Mouse (Mus musculus) forebrain, embryonic 16.5 days (tissue): Measurements from ENCODE around the gene Agbl1. TPM values are rescaled to one million over a fixed set of nuclear protein-coding genes. Genes with fewer than 3 reads are reported as not detected.
A peak's percentile ranks its signal among the peaks of the same experiment; 100 is the strongest.

Source experiments
- ATAC-seq: fragments of 200-750 bp; cut with Nextera tagmentation; 2 replicates; pipeline ENCODE4 v1.8.0; 2017; ENCODE audit warnings: mild to moderate bottlenecking, moderate library complexity
- H3K27ac ChIP-seq: fragments of 300-500 bp; sonication (generic); 2 replicates; pipeline ENCODE4 v1.5.1; 2014; ENCODE audit warnings: low read length, control low read depth
- H3K27me3 ChIP-seq: fragments of 300-500 bp; sonication (generic); replicated peaks from 2 replicates; pipeline ENCODE4 v1.6.1; 2014; ENCODE audit warnings: low read length; ENCODE audit not compliant: control insufficient read depth, insufficient read depth
- H3K36me3 ChIP-seq: fragments of 300-500 bp; sonication (generic); 2 replicates; pipeline ENCODE4 v1.6.1; 2014; ENCODE audit not compliant: control insufficient read depth, insufficient read depth
- H3K4me1 ChIP-seq: fragments of 300-500 bp; sonication (generic); replicated peaks from 2 replicates; pipeline ENCODE4 v1.6.1; 2014; ENCODE audit warnings: low read length; ENCODE audit not compliant: control insufficient read depth, insufficient read depth
- H3K4me2 ChIP-seq: fragments of 300-500 bp; sonication (generic); 2 replicates; pipeline ENCODE4 v1.6.1; 2014; ENCODE audit warnings: mild to moderate bottlenecking, low read length, control low read depth
- H3K4me3 ChIP-seq: fragments of 300-500 bp; sonication (generic); replicated peaks from 2 replicates; pipeline ENCODE4 v1.5.1; 2014; ENCODE audit warnings: mild to moderate bottlenecking, low read length, control low read depth
- H3K9ac ChIP-seq: fragments of 300-500 bp; sonication (generic); replicated peaks from 2 replicates; pipeline ENCODE4 v1.6.1; 2014; ENCODE audit warnings: low read depth, low read length, control low read depth
- H3K9me3 ChIP-seq: fragments of 300-500 bp; sonication (generic); 2 replicates; pipeline ENCODE4 v1.6.1; 2016; ENCODE audit warnings: low read length; ENCODE audit not compliant: control insufficient read depth
- WGBS: fragments of 180-500 bp; shearing (Covaris S2); extraction: QIAGEN DNeasy Blood & Tissue Kit; methylation state at CpG from one replicate; pipeline ENCODE4 v1.1.7; 2014; 5-methylcytosine and 5-hydroxymethylcytosine counted together
- polyA plus RNA-seq: library from polyadenylated mRNA; unstranded; fragments of >200 nt; fragmentation: Nextera tagmentation; extraction: Ambion mirVana; gene quantifications from 2 replicates; pipeline ENCODE4 v1.2.1, GENCODE M21; 2015

Gene Agbl1
- polyA plus RNA-seq, 1 experiment from 2014 or later: 0.39 TPM

DNA sequence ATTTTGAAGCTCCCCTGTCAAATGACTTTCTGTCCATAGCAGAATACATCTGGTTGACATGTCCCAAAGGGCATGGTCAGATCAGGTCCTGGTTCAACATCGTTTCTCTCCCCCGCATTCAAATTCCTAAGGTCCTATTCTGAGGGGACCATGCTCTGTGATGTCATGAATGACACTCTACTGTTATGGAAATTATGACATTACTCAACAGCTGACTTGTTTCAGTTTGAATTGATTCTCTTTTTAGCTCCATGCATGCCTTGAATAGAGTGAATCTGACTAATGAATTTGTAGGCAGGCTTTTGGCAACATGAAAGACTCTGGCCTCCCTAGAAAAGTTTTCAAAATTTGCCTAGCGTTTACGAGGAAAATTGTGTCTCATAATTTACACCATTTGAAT, 141.6 kb downstream of the Agbl1 start:
- Histone ChIP-seq H3K9me3 (no peaks in the 10 kb centered on the region), H3K4me3 (no peak overlapping the region), H3K4me1 (no peaks in the 10 kb centered on the region; the same call in 1 of the 2 replicates), H3K27ac (no peak overlapping the region), H3K4me2 (no peak overlapping the region), H3K9ac (no peak overlapping the region), H3K27me3 (no peaks in the 10 kb centered on the region), H3K36me3 (no peaks in the 10 kb centered on the region)
- ATAC-seq: no peak
- WGBS: 46% methylated on average over 4 of the region's 4 CpGs

DNA sequence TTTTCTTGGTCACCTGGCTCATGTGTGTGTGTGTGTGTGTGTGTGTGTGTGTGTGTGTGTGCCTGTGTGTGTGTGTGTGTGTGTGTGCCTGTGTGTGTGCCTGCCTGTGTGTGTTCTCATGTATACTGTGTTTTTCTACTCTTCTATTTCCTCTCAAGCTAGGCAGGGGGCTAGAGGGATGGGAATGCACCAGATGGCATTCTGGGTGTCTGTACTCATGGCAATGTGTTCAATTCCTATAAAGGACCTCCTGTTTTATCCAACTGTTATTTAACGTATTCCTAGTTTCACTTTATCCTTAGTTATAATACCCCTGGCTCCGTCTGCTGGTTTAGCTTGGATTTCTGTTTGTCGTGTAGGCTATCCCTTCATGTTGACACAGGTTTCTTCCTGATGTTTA, 149.8 kb downstream of the Agbl1 start:
- no peaks in the 10 kb centered on the region for H3K36me3 ChIP-seq
- no peaks in the 10 kb centered on the region for H3K4me1 ChIP-seq
- no peak overlapping the region for H3K27ac ChIP-seq
- no peak overlapping the region for H3K4me3 ChIP-seq
- ATAC-seq: no peak
- H3K4me2 ChIP-seq: no peak overlapping the region
- H3K27me3 ChIP-seq: no peaks in the 10 kb centered on the region
- H3K9me3 ChIP-seq: no peaks in the 10 kb centered on the region
- H3K9ac ChIP-seq: no peak overlapping the region
- WGBS: 70% methylated on average over 3 of the region's 3 CpGs

DNA sequence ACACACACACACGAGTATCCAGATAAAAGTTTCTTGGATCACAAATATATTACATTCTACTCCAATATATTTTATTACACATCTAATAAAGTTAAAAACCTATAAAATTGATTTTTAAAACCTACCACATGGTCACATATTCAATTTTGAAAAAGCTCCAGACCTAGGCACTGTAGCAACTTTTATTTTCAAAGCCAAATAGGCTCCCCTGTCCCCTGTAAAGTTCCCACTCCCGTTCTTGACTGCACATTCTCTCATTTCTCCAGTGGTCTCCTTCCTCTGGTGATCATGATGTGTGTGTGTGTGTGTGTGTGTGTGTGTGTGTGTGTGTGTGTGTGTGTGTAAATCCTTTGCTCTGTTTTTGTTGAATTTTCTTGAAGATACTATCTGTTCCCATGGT, 152.3 kb downstream of the Agbl1 start:
- no peaks in the 10 kb centered on the region for H3K36me3 ChIP-seq
- ATAC-seq: no peak
- no peak overlapping the region for H3K4me3 ChIP-seq
- WGBS: 84% methylated on average over 2 of the region's 2 CpGs
- H3K27me3 ChIP-seq: no peaks in the 10 kb centered on the region
- H3K4me1 ChIP-seq: no peaks in the 10 kb centered on the region
- H3K4me2 ChIP-seq: no peak overlapping the region
- H3K9ac ChIP-seq: no peak overlapping the region
- H3K9me3 ChIP-seq: no peaks in the 10 kb centered on the region
- H3K27ac ChIP-seq: no peak overlapping the region

DNA sequence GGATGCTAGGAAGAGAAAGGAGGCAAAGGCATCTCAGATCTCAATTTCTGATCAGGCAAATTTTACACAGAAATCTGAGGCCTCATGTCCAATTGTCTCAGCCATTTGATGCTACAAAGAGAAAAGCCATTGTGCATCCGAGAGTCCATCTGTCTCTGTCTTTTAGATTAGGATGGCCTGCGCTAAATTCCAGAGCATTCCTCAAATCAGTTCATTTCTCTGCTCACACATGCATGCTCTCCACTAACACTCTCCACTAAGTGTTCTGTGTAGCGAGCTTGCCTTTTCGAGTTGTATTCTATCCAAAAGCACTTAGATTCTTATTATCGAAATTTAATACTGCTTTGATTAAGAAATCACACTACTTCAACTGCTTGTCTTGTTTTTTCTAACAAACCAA, 159.6 kb downstream of the Agbl1 start:
- no peak for ATAC-seq
- no peaks in the 10 kb centered on the region for H3K27me3 ChIP-seq
- no peak overlapping the region for H3K4me3 ChIP-seq
- H3K27ac ChIP-seq: no peak overlapping the region
- H3K4me2 ChIP-seq: no peak overlapping the region
- H3K9me3 ChIP-seq: no peaks in the 10 kb centered on the region
- no peak overlapping the region for H3K9ac ChIP-seq
- 86% methylated on average over 5 of the region's 5 CpGs for WGBS
- H3K36me3 ChIP-seq: no peaks in the 10 kb centered on the region
- H3K4me1 ChIP-seq: peaks cover 14% of the 10 kb centered on the region

DNA sequence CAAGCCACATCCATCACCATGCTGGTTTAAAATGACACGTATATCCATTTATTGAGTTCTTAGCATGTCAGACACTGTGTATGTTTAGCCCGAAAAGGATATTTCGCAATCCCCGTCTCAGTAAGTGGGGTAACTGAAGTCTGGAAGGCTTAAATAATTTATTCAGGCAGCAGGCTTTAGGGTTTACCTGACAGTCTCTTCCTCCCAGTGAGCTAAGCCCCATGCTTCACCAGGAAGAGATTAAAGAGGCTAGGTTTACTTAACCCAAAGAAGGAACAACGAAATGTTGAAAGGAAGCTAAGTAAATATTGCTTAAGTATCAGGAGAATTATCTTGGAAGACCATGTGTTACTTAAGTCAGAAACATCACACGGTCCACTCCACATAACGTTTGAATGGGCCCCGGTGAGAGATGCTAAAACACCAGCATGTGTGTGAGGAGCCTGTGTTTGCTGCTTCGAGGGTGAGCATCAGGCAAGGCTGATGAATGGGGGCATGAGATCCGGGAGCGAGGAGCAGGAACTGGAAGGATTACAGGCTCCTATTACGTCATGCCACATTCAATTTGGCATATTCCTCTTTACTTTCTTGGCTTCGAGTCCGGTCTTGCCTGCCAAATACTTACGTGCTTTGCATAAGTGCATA, 162.7 kb downstream of the Agbl1 start:
- Histone ChIP-seq H3K4me1 (peaks cover 14% of the 10 kb centered on the region), H3K27me3 (no peaks in the 10 kb centered on the region), H3K4me3 (peak overlapping the region; percentile 35; the same call in 1 of the 2 replicates), H3K36me3 (no peaks in the 10 kb centered on the region), H3K27ac (peak overlapping the region; percentile 73), H3K9me3 (no peaks in the 10 kb centered on the region), H3K9ac (0 out of 2 replicates have a peak overlapping the region, but pooled peaks have one; percentile 18), H3K4me2 (peak overlapping the region; percentile 54)
- ATAC-seq: peak; percentile 80
- WGBS: 16% methylated on average over 15 of the region's 15 CpGs

DNA sequence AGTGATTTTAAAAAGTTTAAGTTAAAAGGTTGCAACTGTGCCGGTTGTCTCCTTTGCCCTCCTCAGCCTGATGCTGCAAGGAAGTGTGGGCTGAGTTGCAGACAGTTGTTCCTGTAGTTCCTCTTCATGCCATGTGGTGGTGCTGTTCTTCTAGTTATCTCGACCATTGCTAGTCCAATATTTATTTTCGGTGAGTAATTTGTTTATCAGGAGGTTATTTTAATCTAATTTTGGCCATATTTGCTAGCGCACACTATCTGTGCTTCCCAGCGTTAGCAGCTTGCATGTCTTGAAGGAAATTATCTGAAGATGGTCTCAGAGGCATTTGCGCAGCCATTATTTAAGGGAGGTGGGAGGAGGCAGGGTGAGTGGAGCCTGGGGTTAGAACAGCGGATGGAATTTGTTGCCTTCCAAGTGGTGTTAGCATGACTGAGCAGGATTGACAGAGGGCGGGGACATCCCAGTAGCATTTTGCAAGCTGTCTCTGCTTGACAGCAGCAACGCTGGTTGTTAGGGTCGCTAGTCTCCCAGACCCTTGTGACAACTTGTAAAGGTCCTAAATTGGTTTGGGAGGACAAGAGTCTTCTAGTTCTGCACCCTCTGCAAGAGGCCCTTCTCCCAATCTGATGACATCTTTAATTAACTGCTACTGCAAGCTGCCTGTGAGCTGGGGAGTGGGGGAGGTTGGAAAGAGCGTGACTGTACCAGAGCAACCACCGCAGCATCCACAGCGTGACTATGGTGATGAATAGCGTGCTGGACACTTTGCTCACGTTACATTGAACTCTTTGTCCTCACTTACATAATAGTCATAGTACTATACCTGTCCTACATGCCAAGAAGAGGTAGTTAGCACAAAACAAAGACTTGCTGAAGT, 163.5 kb downstream of the Agbl1 start:
- peak overlapping the region; percentile 54 for H3K4me2 ChIP-seq
- peak overlapping the region; percentile 63 for H3K27ac ChIP-seq
- peak overlapping the region; percentile 35 for H3K4me3 ChIP-seq
- H3K9ac ChIP-seq: peak overlapping the region; percentile 24
- peaks cover 14% of the 10 kb centered on the region for H3K4me1 ChIP-seq
- no peaks in the 10 kb centered on the region for H3K27me3 ChIP-seq
- ATAC-seq: peak; percentile 93
- 4% methylated on average over 15 of the region's 15 CpGs for WGBS
- no peaks in the 10 kb centered on the region for H3K36me3 ChIP-seq
- H3K9me3 ChIP-seq: no peaks in the 10 kb centered on the region

DNA sequence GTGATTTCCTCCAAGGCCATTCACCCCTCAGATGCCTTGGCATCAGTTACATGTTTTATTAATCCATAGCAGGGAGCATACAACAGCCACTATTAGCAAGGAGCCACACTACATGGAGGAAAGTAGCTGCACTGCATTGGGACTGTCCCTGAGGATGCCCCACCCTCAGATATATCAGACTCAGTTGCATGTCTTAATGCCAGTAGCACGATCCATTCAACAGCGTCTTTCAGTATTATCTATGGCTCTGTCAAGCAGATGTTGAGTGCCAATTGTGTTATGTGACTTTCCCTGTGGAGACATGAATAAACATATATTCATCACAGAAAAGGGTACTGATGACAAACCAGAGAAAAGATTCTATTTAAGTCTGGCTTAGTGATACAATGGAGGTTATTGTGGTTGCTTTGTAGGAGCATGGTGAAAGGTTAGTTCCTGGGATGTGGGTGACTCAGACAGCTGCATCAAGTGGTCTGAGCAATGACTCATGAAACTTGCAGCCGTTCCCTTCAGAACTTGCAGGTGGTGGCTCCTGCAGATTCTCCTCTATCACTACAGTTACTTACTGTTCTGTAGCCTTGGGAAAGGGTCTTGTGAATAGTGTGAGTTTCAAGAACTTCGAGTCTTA, 178.4 kb downstream of the Agbl1 start:
- ATAC-seq: no peak
- H3K9me3 ChIP-seq: no peaks in the 10 kb centered on the region
- no peak overlapping the region for H3K4me3 ChIP-seq
- 58% methylated on average over 4 of the region's 4 CpGs for WGBS
- H3K4me1 ChIP-seq: no peaks in the 10 kb centered on the region; the same call in 1 of the 2 replicates
- no peaks in the 10 kb centered on the region for H3K27me3 ChIP-seq
- H3K4me2 ChIP-seq: no peak overlapping the region
- H3K9ac ChIP-seq: no peak overlapping the region
- H3K27ac ChIP-seq: no peak overlapping the region
- H3K36me3 ChIP-seq: no peaks in the 10 kb centered on the region

DNA sequence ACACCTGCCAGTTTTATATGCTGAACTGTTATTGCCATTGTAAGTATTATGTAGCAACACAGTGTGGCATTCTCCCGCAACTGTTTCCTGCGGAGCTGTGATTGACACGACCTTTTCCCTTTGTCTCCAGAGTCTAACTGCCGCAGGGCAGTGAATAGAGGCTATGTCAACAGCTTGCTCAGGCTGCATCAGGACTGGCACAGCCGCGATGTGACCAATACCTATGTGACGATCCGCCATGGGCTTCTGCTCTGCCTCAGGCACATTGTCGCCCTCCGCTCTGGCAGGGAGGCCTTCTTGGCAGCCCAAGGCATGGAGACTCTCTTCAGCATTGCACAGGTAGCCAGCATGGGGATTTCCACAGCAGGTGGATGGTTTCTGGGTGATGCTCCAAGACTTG, 179.3 kb downstream of the Agbl1 start:
- 48% methylated on average over 10 of the region's 10 CpGs for WGBS
- Histone ChIP-seq H3K27me3 (no peaks in the 10 kb centered on the region), H3K9ac (no peak overlapping the region), H3K4me2 (no peak overlapping the region), H3K4me1 (no peaks in the 10 kb centered on the region; the same call in 1 of the 2 replicates), H3K36me3 (no peaks in the 10 kb centered on the region), H3K27ac (no peak overlapping the region), H3K9me3 (no peaks in the 10 kb centered on the region), H3K4me3 (no peak overlapping the region)
- no peak for ATAC-seq
